In genomic region chr2:13572647-13573407, GRCm38 (mm10) we compare ENCODE assay signal across 8 mouse cellular contexts. TPM values are rescaled to one million over a fixed set of nuclear protein-coding genes. Genes with fewer than 3 reads are reported as not detected.
DNase-seq lines count a peak whose midpoint lies in the region; ATAC-seq and TF ChIP-seq lines count a peak whose summit lies in the region.

No protein-coding gene starts in this region.

- H3K9ac ChIP-seq in heart, embryonic 13.5 days: peak overlapping the region; percentile 99
- H3K9ac ChIP-seq in MEL (ENCODE audit: control insufficient read depth, low read depth, low read length, poor library complexity, severe bottlenecking): peak overlapping the region; percentile 45
- H3K9ac ChIP-seq in heart, postnatal 0 days (replicated peaks; ENCODE audit: low read depth, low read length): peak overlapping the region; percentile 81

- TF ChIP-seq EP300 in MEL (IDR thresholded peaks at IDR 0.05; ENCODE audit: low read depth in 1 of 2, low read length in 2 of 2): peak in 1 of 2 experiments; percentile 5; a peak in 1 of 4 replicates
- no peak for TF ChIP-seq EP300 in heart, postnatal 0 days (IDR thresholded peaks at IDR 0.05; ENCODE audit: low read depth)

- H3K9me3 ChIP-seq in heart, embryonic 13.5 days: no peaks in the 10 kb centered on the region
- H3K9me3 ChIP-seq in MEL (replicated peaks; ENCODE audit: insufficient read depth, low read length): no peaks in the 10 kb centered on the region
- H3K9me3 ChIP-seq in heart, postnatal 0 days (replicated peaks; ENCODE audit: control insufficient read depth, low read length): no peaks in the 10 kb centered on the region

- no peak for TF ChIP-seq POLR2A in MEL (IDR thresholded peaks at IDR 0.05; ENCODE audit: control insufficient read depth in 1 of 2, insufficient read depth in 1 of 2, low read depth in 1 of 2, low read length in 2 of 2, poor library complexity in 1 of 2)

- peak overlapping the region; percentile 99 for H3K27ac ChIP-seq in heart, embryonic 13.5 days (replicated peaks)
- peak overlapping the region; percentile 93 for H3K27ac ChIP-seq in MEL (ENCODE audit: control insufficient read depth, low read depth, low read length)
- H3K27ac ChIP-seq in heart, postnatal 0 days (ENCODE audit: low read depth): peak overlapping the region; percentile 97

- no peak for ATAC-seq in heart, embryonic 13.5 days (ENCODE audit: extremely low read depth, insufficient number of reproducible peaks, low FRiP score, low TSS enrichment)
- ATAC-seq in heart, postnatal 0 days (ENCODE audit: insufficient read depth, low read depth): peak; percentile 4
- ATAC-seq in megakaryocyte, adult 5-6 weeks (ENCODE audit: poor library complexity, severe bottlenecking): 0 out of 2 replicates have a peak, but pooled peaks have one; percentile 2

- peak overlapping the region; percentile 97 for H3K4me3 ChIP-seq in heart, embryonic 13.5 days
- peak overlapping the region; percentile 72 to 78 for H3K4me3 ChIP-seq in MEL (ENCODE audit: control insufficient read depth in 1 of 2, insufficient read depth in 1 of 2, low read depth in 2 of 2, low read length in 2 of 2)
- peak overlapping the region; percentile 67 for H3K4me3 ChIP-seq in heart, postnatal 0 days (ENCODE audit: low read depth, low read length)

- H3K27me3 ChIP-seq in heart, embryonic 13.5 days (replicated peaks): no peaks in the 10 kb centered on the region
- H3K27me3 ChIP-seq in MEL (ENCODE audit: control insufficient read depth in 1 of 2, insufficient read depth in 2 of 2, low read length in 2 of 2): no peaks in the 10 kb centered on the region
- H3K27me3 ChIP-seq in heart, postnatal 0 days (ENCODE audit: control insufficient read depth, insufficient read depth, low read length): no peaks in the 10 kb centered on the region

- no peak for DNase-seq in heart, adult 18-20 months
- DNase-seq in MEL (ENCODE audit: low read depth, low spot score): peak; percentile 78
- DNase-seq in heart, postnatal 0 days (ENCODE audit: low spot score): no peak
- no peak for DNase-seq in urinary bladder, postnatal 4 days (ENCODE audit: low spot score in 2 of 2)
- DNase-seq in adrenal gland, postnatal 25 days: no peak
- no peak for DNase-seq in cerebellum, adult 18-20 months

- no peak for TF ChIP-seq CTCF in MEL (IDR thresholded peaks at IDR 0.05 in 2 of 3, conservative IDR thresholded peaks at IDR 0.05 in 1 of 3; ENCODE audit: control insufficient read depth in 1 of 3, insufficient read depth in 1 of 3, low read depth in 2 of 3, low read length in 3 of 3, poor library complexity in 1 of 3, severe bottlenecking in 1 of 3)
- TF ChIP-seq CTCF in heart, postnatal 0 days (IDR thresholded peaks at IDR 0.05; ENCODE audit: low read depth): no peak

- 11% methylated on average over 12 of the region's 12 CpGs for WGBS in heart, embryonic 13.5 days
- whole genome bisulfite sequencing in heart, postnatal 0 days: 11% methylated on average over 12 of the region's 12 CpGs

- H3K79me2 ChIP-seq in MEL (ENCODE audit: control insufficient read depth, insufficient read depth, low read length, poor library complexity): no peaks in the 10 kb centered on the region

- H3K4me1 ChIP-seq in heart, embryonic 13.5 days: peaks cover 25% of the 10 kb centered on the region
- H3K4me1 ChIP-seq in MEL (ENCODE audit: control insufficient read depth in 1 of 2, insufficient read depth in 2 of 2, low read length in 2 of 2): peaks cover 0 to 16% of the 10 kb centered on the region in 2 experiments; a peak in 3 of 4 replicates
- H3K4me1 ChIP-seq in heart, postnatal 0 days (ENCODE audit: control insufficient read depth, insufficient read depth): peaks cover 14% of the 10 kb centered on the region

- H3K4me2 ChIP-seq in heart, embryonic 13.5 days: peak overlapping the region; percentile 67
- H3K4me2 ChIP-seq in heart, postnatal 0 days (ENCODE audit: low read depth, low read length): peak overlapping the region; percentile 63

- TF ChIP-seq RAD21 in MEL (IDR thresholded peaks at IDR 0.05; ENCODE audit: low read depth, low read length): no peak

- peaks cover 19% of the 10 kb centered on the region for H3K36me3 ChIP-seq in heart, embryonic 13.5 days
- peaks cover 0 to 16% of the 10 kb centered on the region in 2 experiments; a peak in 3 of 4 replicates for H3K36me3 ChIP-seq in MEL (ENCODE audit: control insufficient read depth in 1 of 2, insufficient read depth in 2 of 2, low read length in 2 of 2)
- peaks cover 12% of the 10 kb centered on the region for H3K36me3 ChIP-seq in heart, postnatal 0 days (replicated peaks; ENCODE audit: control insufficient read depth, insufficient read depth, low read length)

TF ChIP-seq in MEL, 35 proteins besides CTCF, POLR2A, EP300 and RAD21:
- TF ChIP-seq KAT2A (conservative IDR thresholded peaks at IDR 0.05; ENCODE audit: low read depth, low read length) (no peak), CHD1 (IDR thresholded peaks at IDR 0.05; ENCODE audit: low read depth, low read length) (0 out of 2 replicates have a peak, but pooled peaks have one; percentile 22), HCFC1 (IDR thresholded peaks at IDR 0.05; ENCODE audit: low read depth, low read length) (no peak; the same call in 1 of the 2 replicates), GATA1 (IDR thresholded peaks at IDR 0.05; ENCODE audit: low read depth, low read length) (0 out of 2 replicates have a peak, but pooled peaks have one; percentile 32), NELFE (IDR thresholded peaks at IDR 0.05; ENCODE audit: low read depth, low read length) (no peak), RCOR1 (IDR thresholded peaks at IDR 0.05; ENCODE audit: low read depth, low read length) (0 out of 2 replicates have a peak, but pooled peaks have one; percentile 9), TAL1 (IDR thresholded peaks at IDR 0.05; ENCODE audit: low read length) (0 out of 2 replicates have a peak, but pooled peaks have one; percentile 16), E2F4 (IDR thresholded peaks at IDR 0.05; ENCODE audit: borderline replicate concordance, low read depth, low read length) (no peak), TCF12 (IDR thresholded peaks at IDR 0.05; ENCODE audit: low read depth, low read length) (0 out of 2 replicates have a peak, but pooled peaks have one; percentile 7), NRF1 (IDR thresholded peaks at IDR 0.05; ENCODE audit: insufficient read depth, low read depth, low read length, poor library complexity, severe bottlenecking) (no peak), POLR2AphosphoS5 (IDR thresholded peaks at IDR 0.05; ENCODE audit: borderline replicate concordance, low read depth, low read length) (no peak), MAZ (IDR thresholded peaks at IDR 0.05; ENCODE audit: low read depth, low read length) (peak; percentile 57; the same call in 1 of the 2 replicates), MEF2A (IDR thresholded peaks at IDR 0.05; ENCODE audit: extremely low read depth, insufficient replicate concordance, low read depth, low read length, poor library complexity, severe bottlenecking) (no peak)

RNA-seq across cellular contexts. Expression of gene Vim, which starts 0.9 kb away (rescaled TPM):
- polyA plus RNA-seq in heart, embryonic 13.5 days (2015; fragmentation: Nextera tagmentation; extraction: Ambion mirVana): 968 and 987 TPM in 2 replicates
- 100 to 1,000 TPM; 296 to 301 TPM for total RNA-seq in heart, adult 18-20 months (2021)
- 58.0 and 188 TPM in 2 replicates for total RNA-seq in MEL (2012; rRNA removed)
- polyA plus RNA-seq in MEL (2012; ENCODE audit: insufficient read depth in 1 of 2, insufficient read length in 2 of 2, low read depth in 1 of 2, low replicate concordance in 2 of 2, missing spikeins in 1 of 2): 100 to 1,000 TPM; 257 to 580 TPM
- total RNA-seq in heart, postnatal 0 days (2014; rRNA removed; ENCODE audit: low replicate concordance): 2,529 and 2,768 TPM in 2 replicates
- polyA plus RNA-seq in heart, postnatal 0 days (2015; fragmentation: Nextera tagmentation; extraction: Ambion mirVana): 696 and 707 TPM in 2 replicates
- 3,013 and 3,476 TPM in 2 replicates for total RNA-seq in megakaryocyte, adult 5-6 weeks (2015)
- 2,898 and 3,189 TPM in 2 replicates for total RNA-seq in megakaryocyte, adult 5-6 weeks (2017)
- total RNA-seq in adrenal gland, postnatal 25 days (2021): 122 and 146 TPM in 2 replicates

RNA-seq across cellular contexts. Expression of gene Trdmt1, which starts 28.4 kb away (rescaled TPM):
- 9.3 and 9.4 TPM in 2 replicates for polyA plus RNA-seq in heart, embryonic 13.5 days (2015; fragmentation: Nextera tagmentation; extraction: Ambion mirVana)
- total RNA-seq in heart, adult 18-20 months (2021): 1 to 10 TPM; 5.2 to 6.7 TPM
- 9.2 and 11.6 TPM in 2 replicates for total RNA-seq in MEL (2012; rRNA removed)
- 1 to 10 TPM in 1 of 2 experiments, not detected in 1; 8.6 TPM for polyA plus RNA-seq in MEL (2012; ENCODE audit: insufficient read depth in 1 of 2, insufficient read length in 2 of 2, low read depth in 1 of 2, low replicate concordance in 2 of 2, missing spikeins in 1 of 2)
- 5.7 and 19.0 TPM in 2 replicates for total RNA-seq in heart, postnatal 0 days (2014; rRNA removed; ENCODE audit: low replicate concordance)
- 9.3 and 10.3 TPM in 2 replicates for polyA plus RNA-seq in heart, postnatal 0 days (2015; fragmentation: Nextera tagmentation; extraction: Ambion mirVana)
- total RNA-seq in megakaryocyte, adult 5-6 weeks (2015): 11.9 and 15.6 TPM in 2 replicates
- 16.5 and 21.9 TPM in 2 replicates for total RNA-seq in megakaryocyte, adult 5-6 weeks (2017)
- total RNA-seq in adrenal gland, postnatal 25 days (2021): 4.9 and 7.7 TPM in 2 replicates

Comparison
In these comparisons a context has a peak if more than half of its experiments do, and no peak if none do; other contexts are left out.
1. H3K9ac ChIP-seq: peak in every context shown above with its lines; median percentile 99 in heart, embryonic 13.5 days; 81 in heart, postnatal 0 days; 45 in MEL.